ENCODE assay signal across 8 mouse cellular contexts in the genomic region with DNA sequence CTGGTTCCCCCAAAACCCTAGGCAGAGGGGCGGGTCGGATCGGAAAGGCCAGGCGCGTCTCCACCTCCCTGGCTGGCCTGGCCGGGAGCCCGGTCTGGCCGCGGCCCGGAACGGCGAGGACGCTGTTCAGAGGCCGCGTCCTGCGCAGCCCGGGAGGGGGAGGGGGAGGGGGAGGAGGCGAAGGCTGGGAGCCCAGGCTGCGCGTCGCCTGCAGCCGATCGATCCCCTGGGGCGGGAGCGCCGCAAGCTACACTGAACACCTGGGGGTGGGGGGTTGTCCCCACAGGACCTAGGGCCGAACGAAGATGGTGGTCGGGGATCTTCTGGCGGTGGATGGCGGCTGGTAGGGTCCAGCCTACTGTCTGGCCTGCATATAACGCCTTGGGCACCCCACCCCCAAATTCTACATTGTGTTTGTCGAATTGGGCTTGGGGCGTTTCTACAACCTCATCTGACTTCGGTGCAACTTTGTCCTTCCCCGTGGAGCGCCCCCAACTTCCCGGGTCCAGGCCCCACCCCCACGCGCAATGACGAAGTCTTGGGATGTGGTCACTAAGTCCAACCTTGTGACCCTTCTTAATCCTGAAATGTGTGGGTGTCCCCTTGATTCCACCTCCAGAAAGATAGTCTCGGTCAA. TPM values are rescaled to one million over a fixed set of nuclear protein-coding genes. Genes with fewer than 3 reads are reported as not detected.
DNase-seq lines count a peak whose midpoint lies in the region; ATAC-seq and TF ChIP-seq lines count a peak whose summit lies in the region.

No protein-coding gene starts in this region.

- peak; percentile 38 for DNase-seq in 416B (ENCODE audit: low read depth)
- DNase-seq in Muller cell, postnatal 12 days (ENCODE audit: inconsistent ontology term), result peak; percentile 88
- peak; percentile 63 for DNase-seq in embryo, embryonic 10 days (ENCODE audit: low spot score)
- peak; percentile 82 to 85 for DNase-seq in heart, adult 18-20 months
- peak; percentile 64 for DNase-seq in kidney, adult 11 months
- DNase-seq in lung, adult 2 months, result peak; percentile 66
- peak; percentile 70 for DNase-seq in retina, embryonic 14.5 days (ENCODE audit: low spot score)

- TF ChIP-seq POLR2A in lung, adult 2 months (IDR thresholded peaks at IDR 0.05; ENCODE audit: borderline replicate concordance, extremely low read depth, low read depth, low read length), result peak; percentile 48; the same call in 1 of the 2 replicates

- ATAC-seq in inflammation-experienced regulatory T-cells, adult 6 months, result no peak

- TF ChIP-seq CTCF in lung, adult 2 months (IDR thresholded peaks at IDR 0.05; ENCODE audit: insufficient read depth, low read length), result no peak

- H3K4me1 ChIP-seq in lung, adult 2 months (ENCODE audit: control insufficient read depth, insufficient read depth, low read length), result peaks cover 27% of the 10 kb centered on the region

- H3K4me3 ChIP-seq in lung, adult 2 months (replicated peaks; ENCODE audit: extremely low read depth, low read depth, low read length), result peak overlapping the region; percentile 61

- 2% methylated on average over 39 of the region's 42 CpGs for WGBS in lung, adult 2 months

RNA-seq across cellular contexts. Expression of a gene that starts 5.1 kb away (rescaled TPM):
- total RNA-seq in heart, adult 18-20 months (2021), result 1 to 10 TPM; 6.5 to 7.2 TPM
- polyA plus RNA-seq in lung, adult 2 months (2012; rRNA removed), result 16.2 and 16.8 TPM in 2 replicates
- 1 to 10 TPM; 2.0 to 3.6 (median 2.3) TPM for polyA plus RNA-seq in inflammation-experienced regulatory T-cells, adult 6 months (2017; shearing (Covaris generic))

RNA-seq across cellular contexts. Expression of a gene that starts 50.3 kb away (rescaled TPM):
- total RNA-seq in heart, adult 18-20 months (2021), result 1 to 10 TPM; 3.1 to 4.0 TPM
- polyA plus RNA-seq in lung, adult 2 months (2012; rRNA removed), result 3.8 and 3.9 TPM in 2 replicates
- polyA plus RNA-seq in inflammation-experienced regulatory T-cells, adult 6 months (2017; shearing (Covaris generic)), result 1 to 10 TPM; 6.5 to 7.6 (median 7.5) TPM

Comparison
In these comparisons a context has a peak if more than half of its experiments do, and no peak if none do; other contexts are left out.
1. DNase-seq: peak in every context shown above with its lines; median percentile 88 in Muller cell, postnatal 12 days; 84 in heart, adult 18-20 months; 70 in retina, embryonic 14.5 days; 66 in lung, adult 2 months; 64 in kidney, adult 11 months; 63 in embryo, embryonic 10 days; 38 in 416B.